In the genomic region with DNA sequence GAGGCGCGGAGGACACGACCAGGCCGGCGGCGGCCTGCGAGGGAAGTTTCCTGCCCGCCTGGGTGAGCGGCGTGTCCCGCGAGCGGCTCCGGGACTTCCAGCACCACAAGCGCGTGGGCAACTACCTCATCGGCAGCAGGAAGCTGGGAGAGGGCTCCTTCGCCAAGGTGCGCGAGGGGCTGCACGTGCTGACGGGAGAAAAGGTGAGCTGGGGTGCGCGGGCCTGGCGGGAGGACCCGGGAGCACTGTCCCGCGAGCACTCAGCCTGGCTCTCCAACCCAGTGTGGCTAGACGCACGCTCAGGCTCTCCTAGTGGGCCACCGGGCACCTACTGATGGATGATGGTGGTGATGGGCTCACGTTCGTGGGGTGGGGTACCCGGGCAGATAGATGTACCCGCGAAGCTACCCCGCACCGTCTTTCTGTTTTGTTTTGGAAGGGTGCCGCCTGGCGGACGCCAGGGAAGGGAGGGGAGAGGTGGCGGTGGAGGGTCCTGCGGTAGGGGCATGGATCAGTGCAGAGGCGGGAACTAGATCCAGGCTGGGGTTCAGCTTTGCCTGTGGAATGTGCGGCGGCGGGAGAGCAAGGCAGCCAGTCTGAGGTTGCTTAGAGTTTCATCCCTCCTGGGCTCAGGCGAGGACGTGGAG, we compare ENCODE assay signal across 8 mouse cellular contexts. TPM values are rescaled to one million over a fixed set of nuclear protein-coding genes. Genes with fewer than 3 reads are reported as not detected.
DNase-seq lines count a peak whose midpoint lies in the region; ATAC-seq lines count a peak whose summit lies in the region.

No protein-coding gene starts in this region.

- H3K4me3 ChIP-seq in heart, embryonic 14.5 days (ENCODE audit: control insufficient read depth in 1 of 2, insufficient read depth in 1 of 2, low read depth in 1 of 2, low read length in 2 of 2), result peak overlapping the region; percentile 64 to 91

- under 1% methylated on average over 47 of the region's 49 CpGs for WGBS in heart, embryonic 14.5 days

- peak overlapping the region; percentile 78 to 92 for H3K27ac ChIP-seq in heart, embryonic 14.5 days (replicated peaks in 1 of 2; ENCODE audit: control insufficient read depth in 1 of 2, insufficient read depth in 1 of 2, low read depth in 2 of 2, low read length in 2 of 2)

- ATAC-seq in heart, embryonic 14.5 days (ENCODE audit: insufficient number of reproducible peaks, insufficient read depth, low FRiP score, low read depth), result peak; percentile 31
- no peak for ATAC-seq in activated CD4-positive, CD25-positive, alpha-beta regulatory T cell, adult 4 months

- peak; percentile 12 to 24 for DNase-seq in lung, adult 18-20 months
- no peak for DNase-seq in lung, postnatal 25 days (ENCODE audit: low spot score)
- DNase-seq in embryo, embryonic 9.5 days (ENCODE audit: extremely low spot score), result peak; percentile 86
- DNase-seq in kidney, postnatal 14 days, result peak; percentile 58
- DNase-seq in lung, postnatal 10 days, result peak; percentile 71
- peak; percentile 31 for DNase-seq in right cerebral cortex, adult 18-20 months

- H3K4me2 ChIP-seq in heart, embryonic 14.5 days (ENCODE audit: low read length), result peak overlapping the region; percentile 86

- no peaks in the 10 kb centered on the region for H3K27me3 ChIP-seq in heart, embryonic 14.5 days (ENCODE audit: control insufficient read depth, insufficient read depth, low read length)

- H3K4me1 ChIP-seq in heart, embryonic 14.5 days (ENCODE audit: control insufficient read depth in 2 of 2, insufficient read depth in 2 of 2, low read length in 2 of 2), result peaks cover 27 to 34% of the 10 kb centered on the region in 2 experiments

- peak overlapping the region; percentile 97 for H3K9ac ChIP-seq in heart, embryonic 14.5 days (ENCODE audit: low read length)

- H3K9me3 ChIP-seq in heart, embryonic 14.5 days (ENCODE audit: control insufficient read depth, low read length), result peaks cover 6% of the 10 kb centered on the region; the same call in 1 of the 2 replicates

- H3K36me3 ChIP-seq in heart, embryonic 14.5 days (ENCODE audit: control insufficient read depth, insufficient read depth, low read length), result peaks cover 12% of the 10 kb centered on the region

RNA-seq across cellular contexts. Expression of a gene that starts 0.8 kb away (rescaled TPM):
- 9.7 and 10.4 TPM in 2 replicates for polyA plus RNA-seq in heart, embryonic 14.5 days (2014; fragmentation: Nextera tagmentation; extraction: Ambion mirVana)
- under 1 TPM in 1 of 2 experiments, not detected in 1; 0.13 TPM for polyA plus RNA-seq in activated CD4-positive, CD25-positive, alpha-beta regulatory T cell, adult 4 months (2017; shearing (Covaris generic))
